Mouse (Mus musculus) ES-E14 (cell line): ENCODE results near the gene Tmem101.

Experiments
- CHD2 ChIP-seq: IDR thresholded peaks from 2 replicates; pipeline ENCODE4 v1.6.1; 2014; ENCODE audit warnings: mild to moderate bottlenecking, low read depth, low read length, inconsistent platforms
- MAFK ChIP-seq: IDR thresholded peaks from 2 replicates; pipeline ENCODE4 v1.6.1; 2014; ENCODE audit warnings: mild to moderate bottlenecking, low read depth, low read length, inconsistent platforms; ENCODE audit not compliant: insufficient read depth
- ZC3H11A ChIP-seq: IDR thresholded peaks from 2 replicates; pipeline ENCODE4 v1.6.1; 2012; ENCODE audit warnings: low read depth, mild to moderate bottlenecking, inconsistent platforms, low read length, borderline replicate concordance
- ZNF384 ChIP-seq: IDR thresholded peaks from 2 replicates; pipeline ENCODE4 v1.6.1; 2012; ENCODE audit warnings: low read depth, low read length, inconsistent platforms

DNA sequence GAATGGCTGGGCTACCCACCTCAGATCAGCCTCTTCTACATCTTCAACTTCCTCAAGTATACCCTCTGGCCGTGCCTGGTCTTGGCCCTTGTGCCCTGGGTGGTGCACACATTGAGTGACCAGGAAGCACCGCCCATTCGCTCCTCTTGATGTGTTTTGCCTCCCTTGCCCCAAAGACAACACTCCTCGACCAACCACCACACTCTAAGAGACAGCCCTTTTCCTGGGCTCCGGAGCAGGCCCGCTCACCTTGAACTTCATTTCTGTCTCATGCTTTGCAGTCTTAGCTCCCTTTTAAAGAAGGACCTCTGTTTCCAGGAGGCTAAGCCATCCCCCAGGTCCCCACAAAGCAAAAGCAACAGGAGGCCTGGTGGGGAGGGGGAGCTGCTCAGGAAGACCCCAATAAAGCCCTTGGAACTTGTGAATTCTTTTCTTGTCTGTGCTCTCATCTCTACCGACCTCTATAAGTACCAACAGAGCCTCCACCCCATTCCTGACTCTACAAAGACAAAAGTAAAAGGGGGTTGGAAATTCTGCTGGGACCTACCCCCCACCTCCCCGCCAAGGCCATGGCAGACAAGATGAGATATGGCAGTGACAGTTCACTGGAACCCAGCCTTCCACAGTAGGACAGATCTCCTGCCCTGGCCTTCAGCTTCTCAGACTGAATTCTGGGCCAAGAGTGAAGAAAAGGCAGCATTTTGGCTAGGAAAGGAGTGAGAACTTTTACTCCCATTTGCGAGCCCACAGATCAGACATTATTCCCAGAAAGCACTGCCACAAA, 37.6 kb upstream of the Tmem101 start:
- TF ChIP-seq MAFK (no peak), ZC3H11A (no peak), CHD2 (no peak), ZNF384 (no peak)
